13 mouse cellular contexts compared by ENCODE assay signal in the genomic region with DNA sequence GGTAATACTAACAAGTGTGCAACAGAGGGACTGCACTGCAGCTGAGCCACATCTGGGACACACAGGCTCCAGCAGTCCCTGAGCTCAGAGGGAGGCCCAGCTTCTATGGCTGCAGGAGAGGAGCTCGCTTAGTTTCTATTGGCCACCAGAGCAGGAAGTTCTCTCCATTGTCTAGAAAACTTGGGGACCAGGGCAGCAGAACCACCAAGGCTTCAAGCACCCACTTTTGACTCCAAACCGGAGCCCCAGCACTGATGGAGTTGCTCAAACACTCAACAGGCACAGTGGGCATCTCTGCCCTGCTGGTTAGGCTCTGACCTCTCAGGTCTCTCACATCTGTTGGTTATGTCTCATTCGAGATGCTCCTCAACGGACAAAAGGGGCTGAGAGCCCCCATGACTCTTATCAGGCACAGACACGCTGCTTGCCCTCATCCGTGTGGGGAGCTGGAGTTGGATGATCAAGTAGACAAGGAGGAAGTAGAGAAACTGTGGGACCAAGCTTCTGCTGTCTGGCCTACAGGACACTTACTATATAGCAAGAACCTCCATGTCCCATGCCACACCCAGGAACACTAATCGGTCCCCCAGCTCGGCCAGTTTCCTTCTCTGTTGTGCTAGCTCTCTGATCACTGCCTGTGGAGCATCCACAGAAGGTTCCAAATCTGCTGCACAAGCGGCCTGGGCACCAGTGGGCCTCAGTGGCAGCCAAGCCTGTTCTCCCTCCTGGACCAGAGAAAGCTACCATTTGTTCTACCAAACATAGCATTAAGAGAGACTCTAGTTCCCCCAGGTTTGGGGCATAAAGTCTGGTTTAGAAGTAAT. TPM values are rescaled to one million over a fixed set of nuclear protein-coding genes. Genes with fewer than 3 reads are reported as not detected.
DNase-seq lines count a peak whose midpoint lies in the region; ATAC-seq and TF ChIP-seq lines count a peak whose summit lies in the region.
"Had no signal": no experiment of that assay in that cellular context is flagged by ENCODE, and none has a peak within 500 bp of the region (broad histone marks: within the 10 kb centered on the region; RNA-seq: fewer than 3 reads in every experiment).

No protein-coding gene starts in this region.

- intact Hi-C loops in gastrocnemius, adult 2 months (cut with DNase I) = no loop called here

- peaks cover 91% of the 10 kb centered on the region for H3K4me1 ChIP-seq in thymus, adult 2 months (replicated peaks; ENCODE audit: control insufficient read depth, insufficient read depth, low read length)
- H3K4me1 ChIP-seq in liver, postnatal 0 days (ENCODE audit: insufficient read depth) = peaks cover 59% of the 10 kb centered on the region

- peak; percentile 92 for TF ChIP-seq EP300 in liver, postnatal 0 days (IDR thresholded peaks at IDR 0.05; ENCODE audit: low read depth)

- H3K36me3 ChIP-seq in thymus, adult 2 months (ENCODE audit: control insufficient read depth, insufficient read depth, low read length) = no peaks in the 10 kb centered on the region
- peaks cover 16% of the 10 kb centered on the region for H3K36me3 ChIP-seq in liver, postnatal 0 days (replicated peaks; ENCODE audit: insufficient read depth, low read length)

- TF ChIP-seq CTCF in gastrocnemius, adult 2 months (IDR thresholded peaks at IDR 0.05) = no peak
- TF ChIP-seq CTCF in thymus, adult 2 months (IDR thresholded peaks at IDR 0.05; ENCODE audit: borderline replicate concordance, control insufficient read depth, extremely low read depth, insufficient read depth, low read length, poor library complexity) = no peak
- no peak for TF ChIP-seq CTCF in liver, postnatal 0 days (IDR thresholded peaks at IDR 0.05; ENCODE audit: low read depth)

- no peaks in the 10 kb centered on the region for H3K9me3 ChIP-seq in liver, postnatal 0 days (ENCODE audit: low read length)

- no peak for DNase-seq in gastrocnemius, adult 2 months
- DNase-seq in gastrocnemius, adult 18-20 months (ENCODE audit: low spot score) = no peak
- DNase-seq in thymus, adult 2 months = peak; percentile 22
- no peak for DNase-seq in thymus, adult 18-20 months
- no peak for DNase-seq in liver, postnatal 0 days
- no peak for DNase-seq in right cerebral cortex, postnatal 4 days
- DNase-seq in testis, postnatal 14 days (ENCODE audit: low spot score) = no peak
- DNase-seq in cerebellum, adult 9-11 months = no peak
- DNase-seq: cerebellum, postnatal 36 days; kidney, postnatal 4 days; lung, postnatal 10 days had no signal

- H3K9ac ChIP-seq in liver, postnatal 0 days (replicated peaks) = peak overlapping the region; percentile 80

- WGBS in thymus, adult 2 months = 22% methylated on average over 9 of the region's 9 CpGs
- 45% methylated on average over 9 of the region's 9 CpGs for WGBS in liver, postnatal 0 days (ENCODE audit: insufficient replicate concordance)

- peak; percentile 54 for ATAC-seq in liver, postnatal 0 days
- ATAC-seq: activated CD4-positive, CD25-positive, alpha-beta regulatory T cell, adult 4 months had no signal

- no peak for TF ChIP-seq POLR2A in thymus, adult 2 months (IDR thresholded peaks at IDR 0.05; ENCODE audit: control insufficient read depth, extremely low read depth, insufficient read depth, low read length, poor library complexity)

- peak overlapping the region; percentile 51; the same call in 1 of the 2 replicates for H3K27ac ChIP-seq in gastrocnemius, adult 2 months
- H3K27ac ChIP-seq in thymus, adult 2 months (ENCODE audit: control insufficient read depth, insufficient read depth, low read length) = peak overlapping the region; percentile 73
- H3K27ac ChIP-seq in liver, postnatal 0 days (ENCODE audit: low read depth) = peak overlapping the region; percentile 95

- peak overlapping the region; percentile 77 for H3K4me2 ChIP-seq in liver, postnatal 0 days (ENCODE audit: low read depth, low read length)

- H3K27me3 ChIP-seq in thymus, adult 2 months (ENCODE audit: control insufficient read depth, insufficient read depth, low read length) = no peaks in the 10 kb centered on the region
- no peaks in the 10 kb centered on the region for H3K27me3 ChIP-seq in liver, postnatal 0 days (ENCODE audit: insufficient read depth, low read length)

- H3K4me3 ChIP-seq in gastrocnemius, adult 2 months = no peak overlapping the region
- H3K4me3 ChIP-seq in thymus, adult 2 months (ENCODE audit: control insufficient read depth, insufficient read depth, low read length) = no peak overlapping the region
- H3K4me3 ChIP-seq in liver, postnatal 0 days (ENCODE audit: low read depth, low read length) = peak overlapping the region; percentile 63

RNA-seq across cellular contexts. Expression of gene Smim5, which starts 1.8 kb away (rescaled TPM):
- under 1 TPM; 0.23 to 0.89 TPM for total RNA-seq in gastrocnemius, adult 2 months (2021)
- total RNA-seq in gastrocnemius, adult 18-20 months (2021) = 1 to 10 TPM in 1 of 2 experiments, under 1 TPM in 1; 0.38 to 1.1 TPM
- polyA plus RNA-seq in thymus, adult 2 months (2012; rRNA removed) = 8.4 and 9.5 TPM in 2 replicates
- 16.8 and 21.5 TPM in 2 replicates for polyA plus RNA-seq in liver, postnatal 0 days (2015; fragmentation: Nextera tagmentation; extraction: Ambion mirVana)

RNA-seq across cellular contexts. Expression of gene Smim6, which starts 10.3 kb away (rescaled TPM):
- total RNA-seq in gastrocnemius, adult 2 months (2021) = not detected
- total RNA-seq in gastrocnemius, adult 18-20 months (2021) = not detected
- 0.62 and 0.71 TPM in 2 replicates for polyA plus RNA-seq in thymus, adult 2 months (2012; rRNA removed)
- polyA plus RNA-seq in liver, postnatal 0 days (2015; fragmentation: Nextera tagmentation; extraction: Ambion mirVana) = 1.9 TPM in 2 replicates
- total RNA-seq: gastrocnemius, adult 8-10 months had no signal

RNA-seq across cellular contexts. Expression of gene Sap30bp, which starts 31.5 kb away (rescaled TPM):
- 10 to 100 TPM; 12.1 to 13.4 TPM for total RNA-seq in gastrocnemius, adult 2 months (2021)
- total RNA-seq in gastrocnemius, adult 18-20 months (2021) = 10 to 100 TPM in 1 of 2 experiments, 1 to 10 TPM in 1; 9.2 to 10.1 TPM
- polyA plus RNA-seq in thymus, adult 2 months (2012; rRNA removed) = 43.4 and 44.8 TPM in 2 replicates
- 12.7 and 15.4 TPM in 2 replicates for polyA plus RNA-seq in liver, postnatal 0 days (2015; fragmentation: Nextera tagmentation; extraction: Ambion mirVana)

RNA-seq across cellular contexts. Expression of gene Recql5, which starts 31.7 kb away (rescaled TPM):
- 1 to 10 TPM; 7.5 to 8.6 TPM for total RNA-seq in gastrocnemius, adult 2 months (2021)
- total RNA-seq in gastrocnemius, adult 18-20 months (2021) = 1 to 10 TPM; 6.5 to 7.2 TPM
- polyA plus RNA-seq in thymus, adult 2 months (2012; rRNA removed) = 32.4 and 34.3 TPM in 2 replicates
- polyA plus RNA-seq in liver, postnatal 0 days (2015; fragmentation: Nextera tagmentation; extraction: Ambion mirVana) = 4.2 and 6.1 TPM in 2 replicates

RNA-seq across cellular contexts. Expression of gene Myo15b, which starts 43.3 kb away (rescaled TPM):
- total RNA-seq in gastrocnemius, adult 2 months (2021) = not detected
- total RNA-seq in gastrocnemius, adult 18-20 months (2021) = not detected
- 5.4 and 6.1 TPM in 2 replicates for polyA plus RNA-seq in thymus, adult 2 months (2012; rRNA removed)
- polyA plus RNA-seq in liver, postnatal 0 days (2015; fragmentation: Nextera tagmentation; extraction: Ambion mirVana) = 2.4 and 2.7 TPM in 2 replicates
- total RNA-seq: gastrocnemius, adult 8-10 months had no signal
- polyA plus RNA-seq: activated CD4-positive, CD25-positive, alpha-beta regulatory T cell, adult 4 months had no signal
